Mouse (Mus musculus): ENCODE data around the gene Ppm1a. TPM values are rescaled to one million over a fixed set of nuclear protein-coding genes. Genes with fewer than 3 reads are reported as not detected.

Ppm1a gene
- polyA plus RNA-seq, 1 experiment from 2014 or later, result 44.4 TPM

Other genes with a start within 250 kb of the Ppm1a start
- 11.6 and 12.9 TPM in 2 replicates for gene Pcnx4, start 221.1 kb upstream of the Ppm1a start, polyA plus RNA-seq (2015; fragmentation: Nextera tagmentation; extraction: Ambion mirVana)
- gene Gm4756, start 107.8 kb upstream of the Ppm1a start, polyA plus RNA-seq (2015; fragmentation: Nextera tagmentation; extraction: Ambion mirVana), result not detected in 2 replicates
- 60.0 and 66.1 TPM in 2 replicates for gene Dhrs7, start 92.5 kb upstream of the Ppm1a start, polyA plus RNA-seq (2015; fragmentation: Nextera tagmentation; extraction: Ambion mirVana)
- gene Six6, start 182.4 kb downstream of the Ppm1a start, polyA plus RNA-seq (2015; fragmentation: Nextera tagmentation; extraction: Ambion mirVana), result not detected in 2 replicates
- 2.4 and 3.9 TPM in 2 replicates for gene 4930447C04Rik, start 183.3 kb downstream of the Ppm1a start, polyA plus RNA-seq (2015; fragmentation: Nextera tagmentation; extraction: Ambion mirVana)